Comparison of ENCODE assay signal across 24 mouse cellular contexts in genomic region chr15:43650818-43651500, GRCm38 (mm10).
"Had no signal": no experiment of that assay in that cellular context is flagged by ENCODE, and none has a peak within 500 bp of the region (broad histone marks: within the 10 kb centered on the region; RNA-seq: fewer than 3 reads in every experiment).

No protein-coding gene starts in this region.

- ATAC-seq: hindbrain, postnatal 0 days; intestine, embryonic 16.5 days had no signal

- H3K27me3 ChIP-seq: heart, embryonic 13.5 days; heart, embryonic 15.5 days; hindbrain, embryonic 13.5 days; hindbrain, embryonic 15.5 days; limb, embryonic 13.5 days; limb, embryonic 15.5 days; liver, embryonic 13.5 days; liver, embryonic 15.5 days had no signal

- H3K4me3 ChIP-seq: heart, adult 2 months; heart, embryonic 13.5 days; heart, embryonic 15.5 days; hindbrain, embryonic 13.5 days; hindbrain, embryonic 15.5 days; limb, embryonic 13.5 days; limb, embryonic 15.5 days; liver, embryonic 13.5 days; liver, embryonic 15.5 days had no signal

- H3K9ac ChIP-seq: heart, embryonic 13.5 days; heart, embryonic 15.5 days; hindbrain, embryonic 13.5 days; hindbrain, embryonic 15.5 days; limb, embryonic 13.5 days; limb, embryonic 15.5 days; liver, embryonic 13.5 days; liver, embryonic 15.5 days had no signal

- H3K4me2 ChIP-seq: heart, embryonic 11.5 days; heart, embryonic 13.5 days; heart, embryonic 15.5 days; hindbrain, embryonic 13.5 days; hindbrain, embryonic 15.5 days; limb, embryonic 13.5 days; limb, embryonic 15.5 days; liver, embryonic 13.5 days; liver, embryonic 15.5 days had no signal

- H3K4me1 ChIP-seq: heart, embryonic 13.5 days; heart, embryonic 15.5 days; hindbrain, embryonic 13.5 days; hindbrain, embryonic 15.5 days; limb, embryonic 13.5 days; limb, embryonic 15.5 days; liver, embryonic 13.5 days; liver, embryonic 15.5 days had no signal

- H3K36me3 ChIP-seq: heart, embryonic 13.5 days; heart, embryonic 15.5 days; hindbrain, embryonic 13.5 days; hindbrain, embryonic 15.5 days; limb, embryonic 13.5 days; limb, embryonic 15.5 days; liver, embryonic 13.5 days; liver, embryonic 15.5 days had no signal

- H3K27ac ChIP-seq: heart, adult 2 months; heart, embryonic 13.5 days; heart, embryonic 15.5 days; hindbrain, embryonic 13.5 days; hindbrain, embryonic 15.5 days; hindbrain, postnatal 0 days; kidney, postnatal 0 days; limb, embryonic 13.5 days; limb, embryonic 15.5 days; liver, embryonic 13.5 days; liver, embryonic 15.5 days had no signal

- DNase-seq: gastrocnemius, postnatal 14 days; gastrocnemius, postnatal 36 days; heart, adult 2 months; heart, postnatal 14 days; heart, postnatal 36 days; kidney, adult 11 months; kidney, adult 8-10 months; kidney, postnatal 14 days; kidney, postnatal 36 days; layer of hippocampus, adult 9-11 months; layer of hippocampus, postnatal 36 days; left cerebral cortex, postnatal 4 days; liver, embryonic 13.5 days had no signal

- H3K9me3 ChIP-seq: heart, embryonic 13.5 days; heart, embryonic 15.5 days; hindbrain, embryonic 13.5 days; hindbrain, embryonic 15.5 days; limb, embryonic 13.5 days; limb, embryonic 15.5 days; liver, embryonic 13.5 days; liver, embryonic 15.5 days had no signal
